ENCODE assay signal across 8 mouse cellular contexts in the genomic region with DNA sequence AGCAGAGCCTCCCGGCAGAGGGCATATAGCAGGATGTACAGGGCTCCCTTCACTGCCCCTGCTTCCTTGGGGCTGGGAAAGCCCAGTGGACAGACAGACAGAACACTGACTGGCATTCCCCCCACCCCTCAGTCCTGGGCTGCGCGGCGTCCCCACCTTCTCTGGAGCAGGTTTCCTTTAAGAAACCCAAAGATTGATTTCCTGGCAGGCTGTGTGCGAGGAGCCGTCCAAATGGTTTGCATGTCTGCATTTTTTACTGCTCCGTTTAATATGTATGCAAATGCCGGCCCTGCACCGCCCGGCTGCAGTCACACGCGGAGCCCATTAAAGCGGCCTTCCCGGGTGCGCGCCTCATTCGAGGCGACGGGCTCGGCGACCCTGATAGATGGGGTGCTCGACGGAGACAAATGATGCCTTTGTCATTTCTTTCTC. TPM values are rescaled to one million over a fixed set of nuclear protein-coding genes. Genes with fewer than 3 reads are reported as not detected.
DNase-seq lines count a peak whose midpoint lies in the region; ATAC-seq and TF ChIP-seq lines count a peak whose summit lies in the region.

No protein-coding gene starts in this region.

- H3K9me3 ChIP-seq in embryonic facial prominence, embryonic 15.5 days (replicated peaks) = no peaks in the 10 kb centered on the region
- no peaks in the 10 kb centered on the region for H3K9me3 ChIP-seq in midbrain, embryonic 16.5 days (replicated peaks; ENCODE audit: control insufficient read depth, low read length, poor library complexity, severe bottlenecking)

- no peak overlapping the region; the same call in 1 of the 2 replicates for H3K4me3 ChIP-seq in embryonic facial prominence, embryonic 15.5 days (replicated peaks)
- H3K4me3 ChIP-seq in kidney, adult 2 months (ENCODE audit: insufficient read depth, low read depth, low read length) = no peak overlapping the region; the same call in 1 of the 2 replicates
- H3K4me3 ChIP-seq in midbrain, embryonic 16.5 days (ENCODE audit: low read depth, low read length) = no peak overlapping the region

- H3K36me3 ChIP-seq in embryonic facial prominence, embryonic 15.5 days = no peaks in the 10 kb centered on the region
- no peaks in the 10 kb centered on the region for H3K36me3 ChIP-seq in kidney, adult 2 months (ENCODE audit: control insufficient read depth, insufficient read depth, low read length)
- H3K36me3 ChIP-seq in midbrain, embryonic 16.5 days (ENCODE audit: control insufficient read depth, insufficient read depth, low read length) = no peaks in the 10 kb centered on the region

- intact Hi-C loops in heart, postnatal 14 days (cut with DNase I) = loop anchor here (5.0 kb wide), 2 partner anchors 41 to 169 kb away; no protein-coding TSS in a partner anchor

- WGBS in embryonic facial prominence, embryonic 15.5 days = 13% methylated on average over 23 of the region's 23 CpGs
- 20% methylated on average over 23 of the region's 23 CpGs for WGBS in kidney, adult 2 months
- WGBS in midbrain, embryonic 16.5 days = 6% methylated on average over 23 of the region's 23 CpGs

- ATAC-seq in embryonic facial prominence, embryonic 15.5 days (ENCODE audit: insufficient number of reproducible peaks, low FRiP score, low TSS enrichment, low read depth) = 0 out of 2 replicates have a peak, but pooled peaks have one; percentile 15
- no peak for ATAC-seq in midbrain, embryonic 16.5 days
- ATAC-seq in granulocyte monocyte progenitor cell, adult 5-6 weeks (replicated peaks; ENCODE audit: poor library complexity, severe bottlenecking) = no peak

- no peaks in the 10 kb centered on the region for H3K27me3 ChIP-seq in embryonic facial prominence, embryonic 15.5 days
- no peaks in the 10 kb centered on the region for H3K27me3 ChIP-seq in kidney, adult 2 months (replicated peaks; ENCODE audit: control insufficient read depth, insufficient read depth, low read length)
- H3K27me3 ChIP-seq in midbrain, embryonic 16.5 days (ENCODE audit: control insufficient read depth, insufficient read depth, low read depth, low read length) = no peaks in the 10 kb centered on the region

- H3K9ac ChIP-seq in embryonic facial prominence, embryonic 15.5 days = no peak overlapping the region
- H3K9ac ChIP-seq in midbrain, embryonic 16.5 days (ENCODE audit: low read depth, low read length) = peak overlapping the region; percentile 54

- TF ChIP-seq POLR2A in kidney, adult 2 months (IDR thresholded peaks at IDR 0.05; ENCODE audit: low read depth, low read length) = no peak

- DNase-seq in heart, adult 11 months = peak; percentile 85
- DNase-seq in heart, postnatal 14 days = no peak
- DNase-seq in kidney, adult 2 months = peak; percentile 66
- DNase-seq in adrenal gland, adult 18-20 months (ENCODE audit: low spot score in 2 of 2) = no peak
- DNase-seq in lung, postnatal 14 days = no peak

- H3K4me1 ChIP-seq in embryonic facial prominence, embryonic 15.5 days = peaks cover 59% of the 10 kb centered on the region
- H3K4me1 ChIP-seq in kidney, adult 2 months (ENCODE audit: control insufficient read depth, insufficient read depth, low read length) = peaks cover 6% of the 10 kb centered on the region; the same call in 1 of the 2 replicates
- H3K4me1 ChIP-seq in midbrain, embryonic 16.5 days (ENCODE audit: control insufficient read depth, insufficient read depth, low read length) = peaks cover 37% of the 10 kb centered on the region

- no peak for TF ChIP-seq CTCF in kidney, adult 2 months (conservative IDR thresholded peaks at IDR 0.05; ENCODE audit: insufficient read depth, insufficient read length, low read depth, low read length)

- peak overlapping the region; percentile 92 for H3K27ac ChIP-seq in embryonic facial prominence, embryonic 15.5 days (replicated peaks)
- peak overlapping the region; percentile 36; the same call in 1 of the 2 replicates for H3K27ac ChIP-seq in kidney, adult 2 months (ENCODE audit: insufficient read depth, low read depth, low read length)
- H3K27ac ChIP-seq in midbrain, embryonic 16.5 days (ENCODE audit: low read length) = peak overlapping the region; percentile 80

- peak overlapping the region; percentile 35 for H3K4me2 ChIP-seq in embryonic facial prominence, embryonic 15.5 days (replicated peaks)
- 0 out of 2 replicates have a peak overlapping the region, but pooled peaks have one; percentile 17 for H3K4me2 ChIP-seq in midbrain, embryonic 16.5 days (ENCODE audit: low read length)

RNA-seq across cellular contexts. Expression of gene Cstad, which starts 11.8 kb away (rescaled TPM):
- 1 to 10 TPM; 1.8 to 3.9 TPM for total RNA-seq in heart, postnatal 14 days (2021)
- polyA plus RNA-seq in embryonic facial prominence, embryonic 15.5 days (2015; fragmentation: Nextera tagmentation; extraction: Ambion mirVana) = 1.8 and 3.2 TPM in 2 replicates
- 1.2 and 1.3 TPM in 2 replicates for polyA plus RNA-seq in kidney, adult 2 months (2012; rRNA removed)
- 0.62 TPM in 2 replicates for polyA plus RNA-seq in midbrain, embryonic 16.5 days (2015; fragmentation: Nextera tagmentation; extraction: Ambion mirVana)
- total RNA-seq in granulocyte monocyte progenitor cell, adult 5-6 weeks (2014; fragmentation: Nextera tagmentation) = not detected in 2 replicates
- total RNA-seq in granulocyte monocyte progenitor cell, adult 5-6 weeks (2017) = not detected in 2 replicates
- under 1 TPM in 1 of 2 experiments, not detected in 1; 0.51 TPM for total RNA-seq in adrenal gland, adult 18-20 months (2021)

Comparison
In these comparisons a context has a peak if more than half of its experiments do, and no peak if none do; other contexts are left out.
1. DNase-seq: peak in heart, adult 11 months (single experiment) and kidney, adult 2 months (single experiment); none in heart, postnatal 14 days (0 of 2), adrenal gland, adult 18-20 months (0 of 2) and lung, postnatal 14 days (single experiment).
2. H3K27ac ChIP-seq: peak in every context shown above with its lines; median percentile 92 in embryonic facial prominence, embryonic 15.5 days; 80 in midbrain, embryonic 16.5 days; 36 in kidney, adult 2 months.